Mouse (Mus musculus): ENCODE measurements around the gene B9d2. TPM values are rescaled to one million over a fixed set of nuclear protein-coding genes. Genes with fewer than 3 reads are reported as not detected.

B9d2 gene
- polyA plus RNA-seq, 1 experiment from 2014 or later = 27.6 TPM

GRCm38 (mm10) chr7:25703793-25704494, 23.4 kb downstream of the B9d2 start:
- Histone ChIP-seq H3K27me3 (ENCODE audit: insufficient read depth, low read length) (peaks cover 4% of the 10 kb centered on the region; the same call in 1 of the 2 replicates), H3K4me3 (ENCODE audit: low read depth, low read length) (no peak overlapping the region), H3K9ac (no peak overlapping the region), H3K4me1 (ENCODE audit: insufficient read depth) (peaks cover 11% of the 10 kb centered on the region), H3K9me3 (ENCODE audit: low read depth, low read length) (no peaks in the 10 kb centered on the region), H3K36me3 (ENCODE audit: insufficient read depth) (no peaks in the 10 kb centered on the region), H3K27ac (ENCODE audit: low read depth) (no peak overlapping the region), H3K4me2 (peak overlapping the region; percentile 51; the same call in 1 of the 2 replicates)
- TF ChIP-seq CTCF (IDR thresholded peaks at IDR 0.05; ENCODE audit: low read depth) = no peak
- WGBS = 28% methylated on average over 10 of the region's 10 CpGs
- ATAC-seq (ENCODE audit: insufficient read depth) (no peak), DNase-seq (no peak)

GRCm38 (mm10) chr7:25704716-25705364, 24.3 kb downstream of the B9d2 start:
- Histone ChIP-seq H3K9me3 (ENCODE audit: low read depth, low read length) (no peaks in the 10 kb centered on the region), H3K4me1 (ENCODE audit: insufficient read depth) (peaks cover 13% of the 10 kb centered on the region), H3K4me2 (peak overlapping the region; percentile 51), H3K27me3 (ENCODE audit: insufficient read depth, low read length) (peaks cover 4% of the 10 kb centered on the region; the same call in 1 of the 2 replicates), H3K4me3 (ENCODE audit: low read depth, low read length) (peak overlapping the region; percentile 19), H3K9ac (no peak overlapping the region), H3K27ac (ENCODE audit: low read depth) (peak overlapping the region; percentile 18; the same call in 1 of the 2 replicates), H3K36me3 (ENCODE audit: insufficient read depth) (no peaks in the 10 kb centered on the region)
- no peak for TF ChIP-seq CTCF (IDR thresholded peaks at IDR 0.05; ENCODE audit: low read depth)
- DNase-seq (no peak), ATAC-seq (ENCODE audit: insufficient read depth) (no peak)
- 12% methylated on average over 35 of the region's 37 CpGs for WGBS

GRCm38 (mm10) chr7:25705801-25706251, 25.2 kb downstream of the B9d2 start:
- Histone ChIP-seq H3K36me3 (ENCODE audit: insufficient read depth) (no peaks in the 10 kb centered on the region), H3K9me3 (ENCODE audit: low read depth, low read length) (no peaks in the 10 kb centered on the region), H3K4me3 (ENCODE audit: low read depth, low read length) (no peak overlapping the region), H3K27me3 (ENCODE audit: insufficient read depth, low read length) (peaks cover 4% of the 10 kb centered on the region; the same call in 1 of the 2 replicates), H3K27ac (ENCODE audit: low read depth) (peak overlapping the region; percentile 78; the same call in 1 of the 2 replicates), H3K9ac (no peak overlapping the region), H3K4me1 (ENCODE audit: insufficient read depth) (peaks cover 21% of the 10 kb centered on the region), H3K4me2 (peak overlapping the region; percentile 10; the same call in 1 of the 2 replicates)
- TF ChIP-seq CTCF (IDR thresholded peaks at IDR 0.05; ENCODE audit: low read depth) = no peak
- ATAC-seq (ENCODE audit: insufficient read depth) (peak; percentile 26; the same call in 1 of the 2 replicates), DNase-seq (peak; percentile 71)
- WGBS = 16% methylated on average over 6 of the region's 6 CpGs

GRCm38 (mm10) chr7:25706578-25707170, 26.1 kb downstream of the B9d2 start:
- H3K4me3 ChIP-seq (ENCODE audit: low read depth, low read length) = no peak overlapping the region
- H3K4me1 ChIP-seq (ENCODE audit: insufficient read depth) = peaks cover 25% of the 10 kb centered on the region
- H3K27me3 ChIP-seq (ENCODE audit: insufficient read depth, low read length) = peaks cover 4% of the 10 kb centered on the region; the same call in 1 of the 2 replicates
- H3K9me3 ChIP-seq (ENCODE audit: low read depth, low read length) = no peaks in the 10 kb centered on the region
- no peak for ATAC-seq (ENCODE audit: insufficient read depth)
- H3K36me3 ChIP-seq (ENCODE audit: insufficient read depth) = peaks cover 4% of the 10 kb centered on the region; the same call in 1 of the 2 replicates
- peak overlapping the region; percentile 12; the same call in 1 of the 2 replicates for H3K4me2 ChIP-seq
- WGBS = 32% methylated on average over 7 of the region's 7 CpGs
- peak; percentile 30 for DNase-seq
- TF ChIP-seq CTCF (IDR thresholded peaks at IDR 0.05; ENCODE audit: low read depth) = no peak
- peak overlapping the region; percentile 78 for H3K27ac ChIP-seq (ENCODE audit: low read depth)
- H3K9ac ChIP-seq = no peak overlapping the region

- Histone ChIP-seq H3K4me2 (peak overlapping the region; percentile 25), H3K9ac (no peak overlapping the region), H3K4me3 (ENCODE audit: low read depth, low read length) (no peak overlapping the region), H3K36me3 (ENCODE audit: insufficient read depth) (peaks cover 12% of the 10 kb centered on the region), H3K27me3 (ENCODE audit: insufficient read depth, low read length) (peaks cover 4% of the 10 kb centered on the region; the same call in 1 of the 2 replicates), H3K9me3 (ENCODE audit: low read depth, low read length) (no peaks in the 10 kb centered on the region), H3K4me1 (ENCODE audit: insufficient read depth) (peaks cover 25% of the 10 kb centered on the region), H3K27ac (ENCODE audit: low read depth) (peak overlapping the region; percentile 78)
- DNase-seq (peak; percentile 80), ATAC-seq (ENCODE audit: insufficient read depth) (peak; percentile 71)
- WGBS = 25% methylated on average over 15 of the region's 15 CpGs
- no peak for TF ChIP-seq CTCF (IDR thresholded peaks at IDR 0.05; ENCODE audit: low read depth)
Observed at GRCm38 (mm10) chr7:25707581-25708292, 27.2 kb downstream of the B9d2 start.

GRCm38 (mm10) chr7:25709961-25710360, 29.4 kb downstream of the B9d2 start:
- H3K4me1 ChIP-seq (ENCODE audit: insufficient read depth) = peaks cover 23% of the 10 kb centered on the region
- peak overlapping the region; percentile 23; the same call in 1 of the 2 replicates for H3K4me2 ChIP-seq
- no peak for TF ChIP-seq CTCF (IDR thresholded peaks at IDR 0.05; ENCODE audit: low read depth)
- no peaks in the 10 kb centered on the region for H3K27me3 ChIP-seq (ENCODE audit: insufficient read depth, low read length)
- no peak overlapping the region for H3K4me3 ChIP-seq (ENCODE audit: low read depth, low read length)
- no peak overlapping the region; the same call in 1 of the 2 replicates for H3K9ac ChIP-seq
- H3K36me3 ChIP-seq (ENCODE audit: insufficient read depth) = peaks cover 34% of the 10 kb centered on the region
- no peak for ATAC-seq (ENCODE audit: insufficient read depth)
- peak overlapping the region; percentile 58; the same call in 1 of the 2 replicates for H3K27ac ChIP-seq (ENCODE audit: low read depth)
- 13% methylated on average over 12 of the region's 12 CpGs for WGBS
- no peak for DNase-seq
- no peaks in the 10 kb centered on the region for H3K9me3 ChIP-seq (ENCODE audit: low read depth, low read length)

All from lung, embryonic 14.5 days (tissue).